Mouse (Mus musculus) liver, adult 2 months (tissue): Measurements from ENCODE around the gene Usp39. TPM values are rescaled to one million over a fixed set of nuclear protein-coding genes. Genes with fewer than 3 reads are reported as not detected.

Experiments used
- DNase-seq: peaks from one replicate; pipeline ENCODE4 v3.0.0-alpha.2; 2011; ENCODE audit warnings: low read depth, low spot score; ENCODE audit errors: extremely low read depth
- H3K27ac ChIP-seq: fragments of 200-500 bp; replicated peaks from 2 replicates; pipeline ENCODE4 v1.5.1; 2012; ENCODE audit warnings: low read depth, mild to moderate bottlenecking, control low read depth, inconsistent platforms, low read length; ENCODE audit not compliant: insufficient read depth
- H3K27me3 ChIP-seq: fragments of 200-500 bp; 2 replicates; pipeline ENCODE4 v1.6.1; 2012; ENCODE audit warnings: mild to moderate bottlenecking, moderate library complexity, low read length, inconsistent platforms; ENCODE audit not compliant: control insufficient read depth, insufficient read depth
- H3K36me3 ChIP-seq: fragments of 200-500 bp; 2 replicates; pipeline ENCODE4 v1.6.1; 2012; ENCODE audit warnings: low read length, inconsistent platforms; ENCODE audit not compliant: control insufficient read depth, insufficient read depth
- H3K4me1 ChIP-seq: fragments of 200-500 bp; 2 replicates; pipeline ENCODE4 v1.6.1; 2011; ENCODE audit warnings: low read length; ENCODE audit not compliant: control insufficient read depth, insufficient read depth
- H3K4me3 ChIP-seq: fragments of 200-500 bp; 2 replicates; pipeline ENCODE4 v1.5.1; 2011; ENCODE audit warnings: low read depth, mild to moderate bottlenecking, control low read depth, low read length, moderate library complexity; ENCODE audit not compliant: insufficient read depth
- H3K79me2 ChIP-seq: fragments of 200-500 bp; 2 replicates; pipeline ENCODE4 v1.6.1; 2012; ENCODE audit warnings: inconsistent platforms, mild to moderate bottlenecking, low read length, moderate library complexity; ENCODE audit not compliant: control insufficient read depth, insufficient read depth
- H3K9ac ChIP-seq: fragments of 200-500 bp; 2 replicates; pipeline ENCODE4 v1.6.1; 2012; ENCODE audit warnings: low read depth, mild to moderate bottlenecking, control low read depth, inconsistent platforms, low read length
- CTCF ChIP-seq: fragments of 200-500 bp; IDR thresholded peaks from 2 replicates; pipeline ENCODE4 v1.5.1; 2011; ENCODE audit warnings: low read depth, low read length, control low read depth
- POLR2A ChIP-seq: fragments of 200-500 bp; IDR thresholded peaks from 2 replicates; pipeline ENCODE4 v1.6.1; 2011; ENCODE audit warnings: low read length, control low read depth; ENCODE audit not compliant: insufficient read depth; ENCODE audit errors: extremely low read depth
- WGBS: fragments of 180-500 bp; shearing (Covaris S2); methylation state at CpG from one replicate; pipeline ENCODE4 v1.1.7; 2018; 5-methylcytosine and 5-hydroxymethylcytosine counted together
- polyA plus RNA-seq: library from polyadenylated mRNA; depleted of rRNA; stranded (reverse); fragments of >200 nt; gene quantifications from 2 replicates; pipeline ENCODE4 v1.2.3, GENCODE M21; 2012
- total RNA-seq: library from RNA; depleted of rRNA; stranded (reverse); fragments of >200 nt; gene quantifications from 2 replicates; pipeline ENCODE4 v1.2.3, GENCODE M21; 2014

The Usp39 gene
- total and polyA plus RNA-seq, 2 experiments = 10.5 to 15.2 TPM

- under 1% methylated on average over 42 of the region's 42 CpGs for WGBS
- TF ChIP-seq POLR2A (peak; percentile 94), CTCF (peak; percentile 44)
These were observed 17.4 kb upstream of the Usp39 start for GRCm38 (mm10) chr6:72362132-72363028.

GRCm38 (mm10) chr6:72361121-72361551 is 16.2 kb upstream of the Usp39 start:
- Histone ChIP-seq H3K4me3 (no peak overlapping the region; the same call in 1 of the 2 replicates), H3K9ac (peak overlapping the region; percentile 24), H3K27ac (peak overlapping the region; percentile 25), H3K79me2 (peaks cover 3% of the 10 kb centered on the region; the same call in 1 of the 2 replicates), H3K36me3 (peaks cover 21% of the 10 kb centered on the region), H3K4me1 (peaks cover 24% of the 10 kb centered on the region), H3K27me3 (no peaks in the 10 kb centered on the region)
- WGBS = 15% methylated on average over 5 of the region's 5 CpGs
- TF ChIP-seq CTCF (no peak), POLR2A (no peak)
- peak; percentile 56 for DNase-seq

More at GRCm38 (mm10) chr6:72362132-72363028, 17.4 kb upstream of the Usp39 start:
- peak overlapping the region; percentile 80 for H3K9ac ChIP-seq
- H3K4me3 ChIP-seq = peak overlapping the region; percentile 76
- peak; percentile 97 for DNase-seq
- H3K79me2 ChIP-seq = peaks cover 3% of the 10 kb centered on the region; the same call in 1 of the 2 replicates
- peaks cover 20% of the 10 kb centered on the region for H3K4me1 ChIP-seq
- peaks cover 16% of the 10 kb centered on the region for H3K36me3 ChIP-seq
- no peaks in the 10 kb centered on the region for H3K27me3 ChIP-seq
- H3K27ac ChIP-seq = peak overlapping the region; percentile 73

- no peak for DNase-seq
- peak overlapping the region; percentile 25 for H3K27ac ChIP-seq
- peak overlapping the region; percentile 37 for H3K9ac ChIP-seq
- H3K4me3 ChIP-seq = no peak overlapping the region; the same call in 1 of the 2 replicates
- WGBS = 23% methylated on average over 7 of the region's 7 CpGs
- TF ChIP-seq POLR2A = no peak
- TF ChIP-seq CTCF = no peak
- no peaks in the 10 kb centered on the region for H3K27me3 ChIP-seq
- peaks cover 3% of the 10 kb centered on the region; the same call in 1 of the 2 replicates for H3K79me2 ChIP-seq
- peaks cover 24% of the 10 kb centered on the region for H3K4me1 ChIP-seq
- peaks cover 21% of the 10 kb centered on the region for H3K36me3 ChIP-seq
These were observed 15.6 kb upstream of the Usp39 start for GRCm38 (mm10) chr6:72360599-72360935.

- Histone ChIP-seq H3K36me3 (peaks cover 21% of the 10 kb centered on the region), H3K79me2 (peaks cover 3% of the 10 kb centered on the region; the same call in 1 of the 2 replicates), H3K27me3 (no peaks in the 10 kb centered on the region), H3K4me3 (no peak overlapping the region; the same call in 1 of the 2 replicates), H3K27ac (peak overlapping the region; percentile 25), H3K4me1 (peaks cover 24% of the 10 kb centered on the region), H3K9ac (peak overlapping the region; percentile 37)
- 36% methylated on average over 11 of the region's 11 CpGs for WGBS
- no peak for TF ChIP-seq POLR2A
- TF ChIP-seq CTCF = peak; percentile 1; the same call in 1 of the 2 replicates
- DNase-seq = no peak
These were observed 15.1 kb upstream of the Usp39 start for GRCm38 (mm10) chr6:72359891-72360598.

- Histone ChIP-seq H3K79me2 (peaks cover 3% of the 10 kb centered on the region; the same call in 1 of the 2 replicates), H3K9ac (no peak overlapping the region), H3K36me3 (peaks cover 21% of the 10 kb centered on the region), H3K4me1 (peaks cover 26% of the 10 kb centered on the region), H3K27ac (peak overlapping the region; percentile 27; the same call in 1 of the 2 replicates), H3K4me3 (no peak overlapping the region), H3K27me3 (no peaks in the 10 kb centered on the region)
- TF ChIP-seq POLR2A (no peak), CTCF (no peak)
- 38% methylated on average over 2 of the region's 2 CpGs for WGBS
- no peak for DNase-seq
These were observed 14.4 kb upstream of the Usp39 start for GRCm38 (mm10) chr6:72359343-72359742.
